In the genomic region with DNA sequence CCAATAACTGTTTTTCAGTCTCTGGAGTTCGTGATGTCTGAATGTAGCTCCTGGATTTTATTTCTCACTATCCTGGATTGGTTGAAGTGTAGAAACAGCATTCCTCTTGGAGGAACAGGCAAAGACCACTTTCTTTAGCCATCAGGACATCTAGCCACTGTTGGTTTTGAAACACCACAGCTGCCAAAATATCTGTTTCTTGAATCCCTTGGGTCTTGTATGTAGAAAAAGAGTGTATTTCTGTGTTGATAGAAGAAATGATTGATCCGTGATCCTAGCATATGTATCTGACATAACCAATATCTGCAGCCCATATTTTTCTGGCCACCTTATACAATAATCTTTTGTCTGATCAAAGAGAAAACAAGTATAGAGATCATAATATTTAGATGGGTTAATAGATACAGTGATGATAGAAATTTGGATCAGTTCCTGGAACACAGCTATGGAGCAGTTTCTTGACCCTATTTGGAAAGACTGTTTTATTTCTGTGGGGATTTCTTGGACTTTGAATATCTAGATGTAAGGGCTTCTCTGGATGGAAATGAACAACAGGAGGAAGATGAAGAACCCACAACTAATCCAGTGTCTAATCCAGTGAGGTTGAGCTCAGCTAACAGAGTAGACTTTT, we compare ENCODE assay signal across 19 mouse cellular contexts.
"Had no signal": no experiment of that assay in that cellular context is flagged by ENCODE, and none has a peak within 500 bp of the region (broad histone marks: within the 10 kb centered on the region; RNA-seq: fewer than 3 reads in every experiment).

No protein-coding gene starts in this region.

- H3K36me3 ChIP-seq: liver, embryonic 12.5 days; midbrain, embryonic 10.5 days; midbrain, embryonic 12.5 days; neural tube, embryonic 13.5 days; neural tube, embryonic 15.5 days had no signal

- ATAC-seq: liver, embryonic 12.5 days; midbrain, embryonic 16.5 days had no signal

- H3K4me2 ChIP-seq: liver, embryonic 12.5 days; midbrain, embryonic 12.5 days; neural tube, embryonic 13.5 days; neural tube, embryonic 15.5 days had no signal

- H3K9ac ChIP-seq: liver, embryonic 12.5 days; liver, embryonic 14.5 days; midbrain, embryonic 12.5 days; neural tube, embryonic 13.5 days; neural tube, embryonic 15.5 days had no signal

- H3K4me1 ChIP-seq: liver, embryonic 12.5 days; midbrain, embryonic 10.5 days; midbrain, embryonic 12.5 days; neural tube, embryonic 13.5 days; neural tube, embryonic 15.5 days had no signal

- H3K4me3 ChIP-seq: liver, embryonic 12.5 days; midbrain, embryonic 10.5 days; midbrain, embryonic 12.5 days; myocyte; neural tube, embryonic 13.5 days; neural tube, embryonic 15.5 days had no signal

- DNase-seq: lung, adult 18-20 months; lung, postnatal 36 days; midbrain, embryonic 14.5 days; retina, postnatal 1 day; right cerebral cortex, adult 18-20 months; right cerebral cortex, postnatal 25 days; right cerebral cortex, postnatal 4 days; spleen, adult 18-20 months; thymus, adult 18-20 months; thymus, postnatal 14 days; thymus, postnatal 36 days had no signal

- H3K9me3 ChIP-seq: midbrain, embryonic 10.5 days; midbrain, embryonic 12.5 days; neural tube, embryonic 13.5 days; neural tube, embryonic 15.5 days had no signal

- H3K27ac ChIP-seq: liver, embryonic 12.5 days; liver, embryonic 14.5 days; midbrain, embryonic 10.5 days; midbrain, embryonic 12.5 days; neural tube, embryonic 13.5 days; neural tube, embryonic 15.5 days had no signal

- H3K27me3 ChIP-seq: liver, embryonic 12.5 days; midbrain, embryonic 12.5 days; neural tube, embryonic 13.5 days; neural tube, embryonic 15.5 days had no signal
